Mouse (Mus musculus): ENCODE measurements around the gene Fam168b.

Gene Fam168b

DNA sequence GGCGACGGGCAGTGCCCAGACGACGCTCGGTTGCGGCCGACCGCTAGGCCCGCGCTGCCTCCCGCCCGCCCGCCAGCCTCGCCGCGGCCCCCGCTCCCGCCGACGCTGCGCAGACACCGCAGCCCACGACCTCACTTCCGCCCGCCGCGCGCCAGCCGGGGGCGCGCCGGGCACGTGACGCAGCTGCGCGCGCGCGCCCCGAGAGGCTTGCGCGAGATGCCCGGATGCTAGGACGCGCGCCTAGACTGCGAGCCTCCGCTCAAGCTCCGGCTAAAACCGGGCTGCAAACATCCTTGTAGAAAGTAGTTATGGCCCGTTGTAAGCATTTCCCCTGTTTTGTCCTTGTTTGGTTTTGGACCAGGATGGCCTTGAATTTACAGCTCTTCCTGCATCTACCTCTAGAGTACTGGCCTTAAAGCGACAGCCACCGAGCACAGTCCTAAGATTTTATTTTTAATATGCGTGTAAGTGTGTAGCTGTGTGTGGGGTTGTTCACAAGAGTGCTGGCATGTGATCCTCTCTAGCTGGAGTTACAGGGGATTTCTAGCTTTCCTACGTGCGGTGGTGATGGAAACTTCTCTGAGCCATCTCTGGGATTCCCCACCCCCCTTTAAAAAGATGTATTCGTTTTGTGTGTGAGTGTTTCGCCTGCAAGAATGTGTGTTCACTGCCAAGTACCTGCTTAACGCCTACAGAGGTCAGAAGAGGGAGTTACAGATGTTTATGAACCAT lies at the start of gene Fam168b:
Gene Fam168b, minus strand, starts transcription at position 179 of the 732 bp plus-strand sequence.
- peak; percentile 93 for DNase-seq (ENCODE audit: low read depth, low spot score)

DNA sequence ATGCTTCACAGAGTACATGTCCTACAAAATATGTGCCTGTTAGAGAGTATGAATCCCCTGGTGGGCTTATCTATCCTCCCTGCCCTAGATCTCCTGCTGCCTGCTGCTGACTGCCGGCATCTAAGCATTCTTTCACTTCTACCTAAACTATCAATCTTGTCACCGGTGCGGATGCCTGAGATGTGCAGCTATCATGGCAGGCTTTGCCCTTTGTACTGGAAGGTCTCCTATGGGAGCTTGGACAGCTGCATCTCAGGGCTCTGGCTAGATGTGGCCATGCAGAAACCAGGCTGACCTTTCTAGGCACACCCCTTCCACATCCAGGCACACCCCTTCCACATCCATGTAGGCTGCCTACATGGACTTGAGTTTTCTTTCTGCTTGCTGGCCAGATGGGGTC lies 49.6 kb upstream of the Fam168b start:
- no peak for DNase-seq (ENCODE audit: low read depth, low spot score)

- peak; percentile 79 for DNase-seq (ENCODE audit: low read depth, low spot score)
Measured at GRCm38 (mm10) chr1:34891559-34892289, 48.9 kb upstream of the Fam168b start.

- DNase-seq (ENCODE audit: low read depth, low spot score): no peak
Measured at GRCm38 (mm10) chr1:34883776-34884175, 40.9 kb upstream of the Fam168b start.

GRCm38 (mm10) chr1:34879611-34880010 lies 36.7 kb upstream of the Fam168b start:
- DNase-seq (ENCODE audit: low read depth, low spot score): no peak

DNA sequence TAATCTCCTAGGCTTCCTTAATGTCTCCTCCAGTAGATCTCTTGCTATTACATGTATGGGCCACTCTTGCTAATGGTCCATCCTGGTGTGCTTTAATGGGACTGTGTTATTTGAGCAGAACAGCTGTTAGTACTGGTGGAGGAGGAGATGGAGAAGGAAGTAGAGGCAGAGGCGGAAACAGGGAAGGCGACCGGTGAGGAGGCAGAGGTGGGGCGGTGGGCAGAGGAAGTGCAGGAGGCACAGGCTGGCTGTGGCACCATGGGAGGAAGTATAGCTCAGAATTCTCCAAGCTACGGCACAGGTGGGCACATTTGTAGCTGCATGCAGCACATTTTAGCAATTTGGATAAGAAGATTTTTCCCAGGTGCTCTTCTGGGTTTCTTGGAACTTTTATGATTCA lies 30.7 kb upstream of the Fam168b start:
- peak; percentile 21 for DNase-seq (ENCODE audit: low read depth, low spot score)

DNA sequence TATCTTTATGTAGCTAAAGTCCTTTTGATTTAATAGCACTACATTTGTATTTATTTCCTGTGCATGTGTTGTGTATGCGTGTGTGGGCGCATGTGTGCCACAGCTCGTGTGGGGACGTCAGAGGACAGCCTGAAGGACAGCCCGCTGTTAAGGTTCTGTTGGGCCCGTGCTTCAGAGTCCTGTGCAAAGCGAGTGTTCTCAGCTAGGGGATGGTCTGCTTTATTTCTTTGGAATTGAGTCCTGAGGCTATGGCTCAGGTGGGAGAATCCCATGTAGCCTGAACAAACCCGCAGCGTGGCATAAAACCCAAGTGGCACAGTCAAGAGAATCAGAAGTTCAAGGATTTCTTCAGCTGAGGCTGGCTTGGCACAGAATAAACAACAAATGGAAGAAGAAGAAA lies 28.3 kb upstream of the Fam168b start:
- DNase-seq (ENCODE audit: low read depth, low spot score): no peak

- no peak for DNase-seq (ENCODE audit: low read depth, low spot score)
Measured at GRCm38 (mm10) chr1:34869231-34869630, 26.4 kb upstream of the Fam168b start.

DNA sequence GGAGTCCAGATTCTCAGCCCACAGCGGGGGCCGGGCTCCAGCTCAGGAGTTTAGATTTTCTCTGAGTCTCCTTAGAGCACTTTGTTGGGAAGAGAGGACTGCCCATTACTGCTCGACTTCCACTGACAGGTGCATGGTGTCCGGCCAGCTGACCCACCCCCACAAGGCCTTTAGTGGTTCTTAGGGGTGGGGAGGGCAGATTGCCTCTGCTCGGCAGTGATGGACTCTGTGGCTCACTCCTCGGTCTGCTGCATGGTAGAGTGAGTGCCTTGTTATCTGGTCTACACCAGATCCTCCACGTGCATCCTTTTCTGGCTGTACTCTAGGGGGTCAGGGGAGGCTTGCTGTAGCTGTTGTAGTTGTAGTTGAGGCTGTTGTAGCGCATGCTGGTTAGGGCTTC lies 25.5 kb upstream of the Fam168b start:
- no peak for DNase-seq (ENCODE audit: low read depth, low spot score)

DNA sequence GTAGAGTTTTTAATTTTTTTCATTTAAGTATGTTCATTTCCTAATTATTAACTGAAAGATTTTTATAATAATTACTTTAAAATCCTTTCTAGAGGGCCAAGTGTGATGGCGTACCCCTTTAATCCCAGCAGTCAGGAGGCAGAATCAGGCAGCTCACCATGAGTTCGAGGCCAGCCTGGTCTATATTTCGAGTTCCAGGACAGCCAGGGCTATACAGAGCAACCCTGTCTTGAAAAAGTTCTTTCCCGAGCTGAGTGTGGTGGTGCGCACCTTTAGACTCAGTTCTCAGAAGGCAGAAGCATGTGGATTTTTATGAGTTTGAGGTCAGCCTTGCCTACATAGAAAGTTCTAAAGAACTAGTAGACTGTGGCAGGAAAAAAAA lies 24.7 kb upstream of the Fam168b start:
- no peak for DNase-seq (ENCODE audit: low read depth, low spot score)

DNA sequence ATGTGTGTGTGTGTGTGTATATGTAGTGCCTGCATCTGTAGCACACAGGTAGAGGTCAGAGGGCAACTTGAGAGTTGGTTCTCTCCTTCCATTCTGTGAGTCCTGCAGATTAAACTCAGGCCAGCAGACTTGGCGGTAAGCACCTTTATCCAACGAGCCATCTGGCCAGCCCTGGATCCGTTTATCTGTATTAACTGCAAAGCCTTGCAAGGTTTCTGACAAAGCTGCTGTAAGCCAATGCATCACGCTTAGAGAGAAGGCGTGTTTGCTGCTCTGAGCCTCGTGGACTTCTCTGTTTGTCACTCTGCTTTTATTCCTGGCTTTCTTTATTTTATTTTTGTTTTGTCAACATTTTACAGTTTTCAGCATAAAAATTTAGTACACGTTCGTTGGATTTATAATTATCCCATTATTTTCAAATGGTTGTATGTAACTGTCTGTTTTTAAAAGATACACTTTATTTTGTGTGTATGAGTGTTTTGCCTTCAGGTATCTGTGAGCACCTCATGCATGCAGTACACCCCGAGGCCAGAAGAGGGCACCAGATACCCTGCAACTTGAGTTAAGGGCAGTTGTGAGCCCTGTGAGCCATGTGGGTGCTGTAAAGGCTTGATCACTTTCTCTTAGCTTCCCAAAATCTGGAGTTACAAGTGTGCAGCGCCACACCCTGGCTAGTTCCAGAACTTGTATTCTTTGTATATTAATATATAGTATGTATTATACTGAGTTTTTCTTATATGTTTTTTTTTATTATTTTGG lies 24.1 kb upstream of the Fam168b start:
- DNase-seq (ENCODE audit: low read depth, low spot score): peak; percentile 96

DNA sequence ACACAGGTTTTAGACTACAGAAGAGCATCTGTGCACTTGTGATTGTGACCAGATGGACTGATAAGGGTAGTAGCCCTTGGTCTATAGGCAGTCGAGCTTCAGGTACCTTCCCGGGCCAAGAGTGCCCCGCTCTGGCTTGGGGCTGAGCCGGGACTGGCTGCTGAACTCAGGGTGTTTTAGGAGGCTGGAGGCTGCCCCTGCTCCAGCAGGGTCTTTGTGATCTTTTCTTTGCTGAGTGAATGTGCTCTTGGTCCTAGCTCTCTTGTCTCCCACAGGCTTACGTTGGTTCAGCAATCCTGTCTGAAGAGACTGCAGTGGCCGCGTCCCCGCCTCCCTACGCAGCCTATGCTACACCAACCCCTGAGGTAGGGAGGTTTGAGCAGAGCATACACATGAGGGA lies 23.0 kb upstream of the Fam168b start:
- DNase-seq (ENCODE audit: low read depth, low spot score): no peak

- DNase-seq (ENCODE audit: low read depth, low spot score): no peak
Measured at GRCm38 (mm10) chr1:34864243-34864642, 21.4 kb upstream of the Fam168b start.

DNA sequence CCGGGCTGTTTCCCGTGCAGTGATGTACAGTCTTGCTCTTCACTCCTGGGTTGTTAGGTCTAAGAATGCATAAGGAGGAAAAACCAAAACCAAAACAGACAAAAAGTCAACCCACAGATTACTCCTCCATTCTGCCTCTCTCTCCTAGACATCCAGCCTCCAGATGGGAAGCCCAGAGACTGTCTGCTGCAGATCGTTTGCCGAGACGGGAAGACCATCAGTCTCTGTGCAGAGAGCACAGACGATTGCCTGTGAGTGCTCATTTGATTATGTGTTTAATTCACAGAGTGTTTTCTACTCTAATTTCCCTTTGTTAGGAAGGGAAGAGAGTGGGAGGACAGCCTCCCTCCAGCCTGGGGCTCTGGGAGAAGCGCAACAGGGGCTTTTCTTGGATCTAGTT lies 20.5 kb upstream of the Fam168b start:
- DNase-seq (ENCODE audit: low read depth, low spot score): peak; percentile 30

- no peak for DNase-seq (ENCODE audit: low read depth, low spot score)
Measured at GRCm38 (mm10) chr1:34862877-34863276, 20.0 kb upstream of the Fam168b start.

DNA sequence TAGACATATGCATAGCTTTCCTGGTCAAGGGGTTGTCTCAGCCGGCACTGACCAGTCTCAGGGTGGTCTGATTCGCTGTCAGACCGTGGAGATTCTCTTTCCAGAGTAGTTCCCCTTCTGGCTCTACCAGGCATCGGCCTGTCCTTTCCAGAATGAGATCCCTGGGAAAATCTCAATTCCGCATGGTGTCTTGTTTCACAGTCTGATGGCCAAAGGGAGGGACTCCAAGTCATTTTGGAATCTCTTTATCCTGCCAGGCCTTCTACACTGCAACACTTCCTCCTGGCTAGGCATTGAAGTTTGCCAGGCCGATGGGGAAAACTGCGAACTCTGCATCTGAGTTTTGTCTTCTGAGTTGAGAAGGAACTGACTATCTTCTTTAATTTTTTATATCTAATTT lies 17.3 kb upstream of the Fam168b start:
- DNase-seq (ENCODE audit: low read depth, low spot score): no peak

- no peak for DNase-seq (ENCODE audit: low read depth, low spot score)
Measured at GRCm38 (mm10) chr1:34859761-34860160, 16.9 kb upstream of the Fam168b start.

DNA sequence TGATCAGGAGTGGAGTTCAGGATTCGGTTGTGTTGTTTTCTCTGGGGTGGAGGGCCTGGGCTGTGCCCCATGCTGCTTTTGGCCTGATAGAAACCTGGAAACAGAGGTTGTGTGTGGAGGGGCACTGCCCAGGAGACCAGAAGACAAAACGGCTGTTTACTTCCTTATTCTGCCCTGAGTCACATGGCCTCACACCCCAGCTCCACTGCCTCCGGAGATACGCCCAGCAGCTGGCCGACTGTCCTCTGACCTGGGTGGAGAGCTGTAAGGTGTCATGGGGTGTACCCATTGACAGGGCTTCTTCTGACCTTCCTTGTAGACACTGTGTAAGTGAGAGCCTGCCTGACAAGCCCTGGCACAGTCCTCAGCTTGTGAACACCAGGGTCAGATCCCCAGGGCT lies 15.8 kb upstream of the Fam168b start:
- DNase-seq (ENCODE audit: low read depth, low spot score): no peak

- no peak for DNase-seq (ENCODE audit: low read depth, low spot score)
Measured at GRCm38 (mm10) chr1:34855056-34855739, 12.3 kb upstream of the Fam168b start.

- DNase-seq (ENCODE audit: low read depth, low spot score): no peak
Measured at GRCm38 (mm10) chr1:34853786-34854185, 10.9 kb upstream of the Fam168b start.

- DNase-seq (ENCODE audit: low read depth, low spot score): no peak
Measured at GRCm38 (mm10) chr1:34852116-34852878, 9.4 kb upstream of the Fam168b start.

Data from brain, adult 2 months (tissue).